Mouse (Mus musculus) midbrain, embryonic 11.5 days (tissue): ENCODE results near the gene Cox20. TPM values are rescaled to one million over a fixed set of nuclear protein-coding genes. Genes with fewer than 3 reads are reported as not detected.
A peak's percentile ranks its signal among the peaks of the same experiment; 100 is the strongest.

ENCODE experiments used
- ATAC-seq: fragments of 200-750 bp; cut with Nextera tagmentation; 2 replicates; pipeline ENCODE4 v1.8.0; 2017; ENCODE audit warnings: moderate TSS enrichment, moderate library complexity; ENCODE audit not compliant: low FRiP score
- DNase-seq: peaks from one replicate; pipeline ENCODE4 v3.0.0; 2015; ENCODE audit warnings: low spot score; ENCODE audit errors: missing footprints
- H3K27ac ChIP-seq: fragments of 300-500 bp; sonication (generic); 2 replicates; pipeline ENCODE4 v1.5.1; 2014; ENCODE audit warnings: low read depth, low read length
- H3K27me3 ChIP-seq: fragments of 300-500 bp; sonication (generic); 2 replicates; pipeline ENCODE4 v1.6.1; 2014; ENCODE audit warnings: mild to moderate bottlenecking, low read length, moderate library complexity, mixed read lengths; ENCODE audit not compliant: control insufficient read depth, insufficient read depth
- H3K36me3 ChIP-seq: fragments of 300-500 bp; sonication (generic); 2 replicates; pipeline ENCODE4 v1.6.1; 2014; ENCODE audit warnings: mild to moderate bottlenecking, low read length, moderate library complexity, mixed read lengths; ENCODE audit not compliant: control insufficient read depth, insufficient read depth
- H3K4me1 ChIP-seq: fragments of 300-500 bp; sonication (generic); 2 replicates; pipeline ENCODE4 v1.6.1; 2014; ENCODE audit warnings: low read length; ENCODE audit not compliant: control insufficient read depth, insufficient read depth
- H3K4me2 ChIP-seq: fragments of 300-500 bp; sonication (generic); 2 replicates; pipeline ENCODE4 v1.6.1; 2014; ENCODE audit warnings: mild to moderate bottlenecking, moderate library complexity
- H3K4me3 ChIP-seq: fragments of 300-500 bp; sonication (generic); 2 replicates; pipeline ENCODE4 v1.5.1; 2014; ENCODE audit warnings: low read depth, low read length
- H3K9ac ChIP-seq: fragments of 300-500 bp; sonication (generic); 2 replicates; pipeline ENCODE4 v1.6.1; 2014; ENCODE audit warnings: low read length
- H3K9me3 ChIP-seq: fragments of 300-500 bp; sonication (generic); 2 replicates; pipeline ENCODE4 v1.6.1; 2016; ENCODE audit warnings: low read length; ENCODE audit not compliant: control insufficient read depth
- WGBS: fragments of 180-500 bp; shearing (Covaris S2); extraction: QIAGEN DNeasy Blood & Tissue Kit; methylation state at CpG from one replicate; pipeline ENCODE4 v1.1.7; 2014; 5-methylcytosine and 5-hydroxymethylcytosine counted together
- microRNA-seq: library from miRNA; unstranded; fragments of <30 nt; microRNA quantifications from one replicate; pipeline ENCODE4, GENCODE M21; 2017
- polyA plus RNA-seq: library from polyadenylated mRNA; unstranded; fragments of >200 nt; fragmentation: Nextera tagmentation; extraction: Ambion mirVana; gene quantifications from 2 replicates; pipeline ENCODE4 v1.2.1, GENCODE M21; 2014

Cox20 gene
- polyA plus RNA-seq, 1 experiment from 2014 or later: 123 TPM

DNA sequence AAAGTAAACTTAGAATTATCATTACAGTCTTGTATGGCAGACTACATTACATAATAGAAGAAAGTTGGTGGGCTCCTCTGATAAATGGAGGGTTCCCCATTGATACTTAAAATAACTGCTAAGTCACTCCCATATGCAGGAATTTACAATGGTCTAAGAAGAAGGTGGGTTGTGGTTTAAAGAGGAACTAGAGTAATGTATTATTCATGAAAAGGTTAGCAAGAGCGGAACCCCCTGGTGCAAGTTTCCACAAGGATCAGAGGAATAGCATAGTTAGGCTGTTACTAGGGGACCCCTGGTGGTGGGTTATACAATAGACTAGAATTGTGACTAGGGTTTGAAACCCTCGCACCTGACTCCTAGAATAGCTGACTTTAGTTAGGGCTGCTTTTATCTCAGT, 41.8 kb downstream of the Cox20 start:
- Histone ChIP-seq H3K9ac (no peak overlapping the region), H3K27ac (no peak overlapping the region), H3K27me3 (no peaks in the 10 kb centered on the region), H3K4me3 (no peak overlapping the region), H3K4me2 (no peak overlapping the region), H3K9me3 (no peaks in the 10 kb centered on the region), H3K4me1 (no peaks in the 10 kb centered on the region), H3K36me3 (no peaks in the 10 kb centered on the region)
- ATAC-seq (no peak), DNase-seq (no peak)
- WGBS: 65% methylated on average over 2 of the region's 2 CpGs

DNA sequence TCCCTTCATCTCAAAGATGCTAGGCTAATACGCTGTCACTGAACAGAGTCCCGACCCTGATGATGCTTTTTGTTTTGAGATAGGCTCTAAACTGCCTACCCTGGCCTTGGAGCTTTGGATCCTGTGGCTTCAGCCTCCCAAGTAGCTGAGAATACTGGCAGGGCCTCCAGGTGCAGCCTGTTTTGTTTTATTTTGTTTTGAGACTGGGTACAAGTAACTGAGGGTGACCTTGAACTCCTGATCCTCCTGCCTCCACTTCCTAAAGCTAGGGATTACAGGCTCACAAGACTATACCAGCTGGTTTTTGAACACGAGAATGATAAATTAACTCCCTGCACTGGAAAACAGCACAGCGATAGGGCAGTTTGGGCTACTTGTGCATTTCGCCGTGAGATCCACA, 46.2 kb downstream of the Cox20 start:
- WGBS: 84% methylated on average over 6 of the region's 6 CpGs
- Histone ChIP-seq H3K9ac (no peak overlapping the region), H3K27me3 (no peaks in the 10 kb centered on the region), H3K36me3 (no peaks in the 10 kb centered on the region), H3K9me3 (no peaks in the 10 kb centered on the region), H3K4me2 (no peak overlapping the region), H3K4me3 (no peak overlapping the region), H3K27ac (no peak overlapping the region), H3K4me1 (peaks cover 3% of the 10 kb centered on the region; the same call in 1 of the 2 replicates)
- ATAC-seq (no peak), DNase-seq (no peak)

DNA sequence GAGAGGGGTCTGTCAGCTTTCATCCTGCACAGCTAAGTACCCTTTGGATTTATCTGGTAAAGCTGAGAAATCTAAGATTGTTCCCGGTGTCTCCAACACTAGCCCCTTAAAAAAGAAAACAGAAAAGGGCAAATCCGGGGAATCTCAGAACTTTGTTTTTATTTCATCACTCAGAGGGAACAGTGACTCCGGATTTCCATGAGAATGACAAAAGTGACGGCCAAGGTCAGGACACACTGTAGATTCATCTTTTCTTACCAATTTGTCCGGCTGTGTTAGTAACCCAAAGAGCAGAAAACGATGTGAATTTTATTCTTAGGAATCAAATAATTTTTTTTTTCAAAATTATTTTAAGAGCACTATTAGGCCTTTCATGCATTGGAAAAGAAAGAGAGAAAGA, 49.2 kb downstream of the Cox20 start:
- Histone ChIP-seq H3K27me3 (no peaks in the 10 kb centered on the region), H3K9me3 (no peaks in the 10 kb centered on the region), H3K27ac (no peak overlapping the region; the same call in 1 of the 2 replicates), H3K36me3 (no peaks in the 10 kb centered on the region), H3K4me3 (no peak overlapping the region), H3K4me2 (no peak overlapping the region; the same call in 1 of the 2 replicates), H3K9ac (no peak overlapping the region; the same call in 1 of the 2 replicates), H3K4me1 (peaks cover 3% of the 10 kb centered on the region; the same call in 1 of the 2 replicates)
- WGBS: 67% methylated on average over 6 of the region's 6 CpGs
- DNase-seq (no peak), ATAC-seq (no peak)

DNA sequence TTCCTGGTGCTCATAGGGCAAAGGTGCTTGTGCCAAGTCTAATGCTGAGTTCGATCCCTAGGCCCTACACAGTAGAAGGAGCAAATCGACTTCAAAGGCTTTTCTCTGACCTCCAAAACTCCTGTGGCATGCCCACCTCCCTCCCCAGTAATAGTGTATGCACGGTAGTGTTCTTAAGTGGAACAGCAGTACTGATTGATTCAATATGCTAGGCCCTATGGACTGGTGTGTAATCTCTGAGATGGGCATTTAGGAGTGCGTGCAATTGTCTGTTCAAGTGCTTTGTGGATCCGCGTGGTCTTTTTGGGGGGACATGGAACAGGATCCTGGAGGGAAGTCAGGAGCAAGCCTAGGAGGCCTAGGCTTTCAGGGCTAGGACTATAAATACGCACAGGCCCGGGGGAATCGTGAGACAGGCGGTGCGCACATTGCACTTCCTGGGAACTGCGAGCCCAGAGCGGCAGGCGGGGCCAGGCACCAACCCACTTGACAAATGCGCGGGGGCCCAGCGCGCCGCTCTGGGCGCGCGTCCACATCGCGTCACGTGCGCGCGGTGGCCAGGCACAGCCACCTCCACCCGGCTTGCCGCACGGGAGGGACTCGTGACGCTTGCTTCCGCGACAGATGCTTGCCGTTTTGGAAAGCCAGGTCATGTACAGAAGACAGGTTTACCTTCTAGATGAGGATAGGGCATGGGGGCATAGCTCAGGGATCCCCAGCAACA, 49.8 kb downstream of the Cox20 start:
- ATAC-seq: peak; percentile 94
- Histone ChIP-seq H3K9ac (peak overlapping the region; percentile 73), H3K4me1 (peaks cover 3% of the 10 kb centered on the region; the same call in 1 of the 2 replicates), H3K36me3 (no peaks in the 10 kb centered on the region), H3K27me3 (no peaks in the 10 kb centered on the region), H3K27ac (peak overlapping the region; percentile 53), H3K4me3 (peak overlapping the region; percentile 42), H3K4me2 (peak overlapping the region; percentile 74), H3K9me3 (no peaks in the 10 kb centered on the region)
- peak; percentile 97 for DNase-seq
- 2% methylated on average over 36 of the region's 36 CpGs for WGBS

DNA sequence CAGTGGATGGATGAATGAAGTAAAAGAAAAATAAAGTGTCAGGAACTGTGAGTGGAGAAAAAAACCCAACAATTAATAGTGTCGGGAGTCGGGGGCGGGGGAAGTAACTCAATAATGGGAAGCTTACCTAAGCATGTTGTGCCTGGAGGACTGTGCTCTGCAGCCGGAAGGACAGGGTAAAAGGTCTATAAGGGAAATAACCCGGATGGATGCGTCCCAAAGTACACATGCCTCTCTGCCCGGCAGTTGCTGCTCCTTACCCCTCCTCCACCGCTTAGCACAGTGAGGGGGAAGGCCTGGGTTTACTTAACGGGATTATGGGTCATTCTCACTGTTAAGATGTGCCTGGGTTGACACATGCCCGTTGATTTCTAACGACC, 50.3 kb downstream of the Cox20 start:
- Histone ChIP-seq H3K9me3 (no peaks in the 10 kb centered on the region), H3K27me3 (no peaks in the 10 kb centered on the region), H3K4me3 (peak overlapping the region; percentile 42), H3K36me3 (no peaks in the 10 kb centered on the region), H3K9ac (peak overlapping the region; percentile 73), H3K4me2 (peak overlapping the region; percentile 74), H3K27ac (no peak overlapping the region; the same call in 1 of the 2 replicates), H3K4me1 (peaks cover 3% of the 10 kb centered on the region; the same call in 1 of the 2 replicates)
- WGBS: 2% methylated on average over 11 of the region's 11 CpGs
- DNase-seq: no peak
- ATAC-seq: peak; percentile 88

Small RNAs within 50 kb of the gene (microRNA-seq; reads per million reads assigned to microRNA genes)
- gene Gm27458: not detected

Other genes with a start within 250 kb of the Cox20 start
- 17.8 and 18.5 TPM in 2 replicates for gene Desi2, start 131.7 kb upstream of the Cox20 start, polyA plus RNA-seq
- 899 and 946 TPM in 2 replicates for gene Hnrnpu, start 18.7 kb downstream of the Cox20 start, polyA plus RNA-seq
- gene Efcab2, start 87.0 kb downstream of the Cox20 start, polyA plus RNA-seq: 9.4 and 9.9 TPM in 2 replicates
- gene Kif26b, start 210.0 kb downstream of the Cox20 start, polyA plus RNA-seq: 3.3 and 3.8 TPM in 2 replicates